Mouse (Mus musculus) bone marrow macrophage, adult 2 months (primary cell): Measurements from ENCODE around the gene Gm20388.

Experiments
- CTCF ChIP-seq: IDR thresholded peaks from 2 replicates; pipeline ENCODE4 v1.5.1; 2012; ENCODE audit warnings: low read depth, mild to moderate bottlenecking, low read length, moderate library complexity
- POLR2A ChIP-seq: IDR thresholded peaks from 2 replicates; pipeline ENCODE4 v1.6.1; 2012; ENCODE audit warnings: mild to moderate bottlenecking, low read depth, low read length, borderline replicate concordance

- TF ChIP-seq CTCF = no peak
- no peak for TF ChIP-seq POLR2A
Measured at GRCm38 (mm10) chr8:122918438-122919107, 3007.9 kb downstream of the Gm20388 start.
